ENCODE assay signal across 10 mouse cellular contexts in genomic region chr4:129709486-129710129, GRCm38 (mm10). TPM values are rescaled to one million over a fixed set of nuclear protein-coding genes. Genes with fewer than 3 reads are reported as not detected.
A peak's percentile ranks its signal among the peaks of the same experiment; 100 is the strongest.
DNase-seq lines count a peak whose midpoint lies in the region; ATAC-seq lines count a peak whose summit lies in the region.
"Had no signal": no experiment of that assay in that cellular context is flagged by ENCODE, and none has a peak within 500 bp of the region (broad histone marks: within the 10 kb centered on the region; RNA-seq: fewer than 3 reads in every experiment).

No protein-coding gene starts in this region.

- DNase-seq in embryonic facial prominence, embryonic 11.5 days (ENCODE audit: low spot score): no peak
- DNase-seq in embryonic facial prominence, embryonic 10.5 days (ENCODE audit: low spot score): no peak
- DNase-seq in layer of hippocampus, adult 11-12 months (ENCODE audit: low spot score): peak; percentile 47
- DNase-seq in layer of hippocampus, postnatal 25 days (ENCODE audit: extremely low spot score in 1 of 2, low spot score in 1 of 2): no peak
- DNase-seq in embryonic facial prominence, embryonic 14.5 days (ENCODE audit: low spot score): peak; percentile 70
- DNase-seq in ovary, postnatal 14 days (ENCODE audit: low spot score): no peak
- no peak for DNase-seq in urinary bladder, adult 18-20 months (ENCODE audit: low spot score in 2 of 2)
- DNase-seq: adrenal gland, postnatal 14 days had no signal

- no peak overlapping the region for H3K4me3 ChIP-seq in embryonic facial prominence, embryonic 11.5 days (ENCODE audit: low read depth, low read length)
- H3K4me3 ChIP-seq in embryonic facial prominence, embryonic 10.5 days: no peak overlapping the region
- H3K4me3 ChIP-seq in embryonic facial prominence, embryonic 14.5 days (ENCODE audit: low read depth, low read length): no peak overlapping the region
- no peak overlapping the region for H3K4me3 ChIP-seq in midbrain, embryonic 12.5 days
- H3K4me3 ChIP-seq: lung, embryonic 15.5 days had no signal

- ATAC-seq in embryonic facial prominence, embryonic 11.5 days (replicated peaks; ENCODE audit: insufficient number of reproducible peaks, low FRiP score, low TSS enrichment, low read depth): 0 out of 2 replicates have a peak, but pooled peaks have one; percentile 30
- ATAC-seq in embryonic facial prominence, embryonic 14.5 days (ENCODE audit: low read depth): peak; percentile 60; the same call in 1 of the 2 replicates
- peak; percentile 73 for ATAC-seq in midbrain, embryonic 12.5 days (ENCODE audit: low FRiP score, low read depth)

- no peak overlapping the region for H3K9ac ChIP-seq in embryonic facial prominence, embryonic 11.5 days (replicated peaks; ENCODE audit: low read length)
- H3K9ac ChIP-seq in embryonic facial prominence, embryonic 14.5 days (ENCODE audit: low read depth, low read length): no peak overlapping the region
- 0 out of 2 replicates have a peak overlapping the region, but pooled peaks have one; percentile 20 for H3K9ac ChIP-seq in midbrain, embryonic 12.5 days (replicated peaks)
- H3K9ac ChIP-seq: lung, embryonic 15.5 days had no signal

- no peak overlapping the region for H3K4me2 ChIP-seq in embryonic facial prominence, embryonic 11.5 days (ENCODE audit: low read depth, low read length)
- no peak overlapping the region for H3K4me2 ChIP-seq in embryonic facial prominence, embryonic 14.5 days (ENCODE audit: low read depth, low read length)
- peak overlapping the region; percentile 7; the same call in 1 of the 2 replicates for H3K4me2 ChIP-seq in midbrain, embryonic 12.5 days (replicated peaks)
- H3K4me2 ChIP-seq: lung, embryonic 15.5 days had no signal

- H3K27me3 ChIP-seq in embryonic facial prominence, embryonic 11.5 days (ENCODE audit: control insufficient read depth, insufficient read depth, low read length): no peaks in the 10 kb centered on the region
- no peaks in the 10 kb centered on the region for H3K27me3 ChIP-seq in embryonic facial prominence, embryonic 10.5 days (replicated peaks; ENCODE audit: low read depth, poor library complexity, severe bottlenecking)
- no peaks in the 10 kb centered on the region for H3K27me3 ChIP-seq in embryonic facial prominence, embryonic 14.5 days (replicated peaks; ENCODE audit: control insufficient read depth, insufficient read depth, low read length)
- no peaks in the 10 kb centered on the region for H3K27me3 ChIP-seq in midbrain, embryonic 12.5 days
- H3K27me3 ChIP-seq: lung, embryonic 15.5 days had no signal

- peaks cover 20% of the 10 kb centered on the region for H3K36me3 ChIP-seq in embryonic facial prominence, embryonic 11.5 days (replicated peaks; ENCODE audit: control insufficient read depth, insufficient read depth, low read depth, low read length)
- H3K36me3 ChIP-seq in embryonic facial prominence, embryonic 10.5 days (replicated peaks): peaks cover 100% of the 10 kb centered on the region
- H3K36me3 ChIP-seq in embryonic facial prominence, embryonic 14.5 days (ENCODE audit: control insufficient read depth, insufficient read depth, low read length): peaks cover 99% of the 10 kb centered on the region
- peaks cover 83% of the 10 kb centered on the region for H3K36me3 ChIP-seq in midbrain, embryonic 12.5 days

- H3K27ac ChIP-seq in embryonic facial prominence, embryonic 11.5 days (replicated peaks; ENCODE audit: low read depth, low read length): no peak overlapping the region
- no peak overlapping the region for H3K27ac ChIP-seq in embryonic facial prominence, embryonic 10.5 days (replicated peaks)
- H3K27ac ChIP-seq in embryonic facial prominence, embryonic 14.5 days (replicated peaks; ENCODE audit: low read depth, low read length): 0 out of 2 replicates have a peak overlapping the region, but pooled peaks have one; percentile 25
- H3K27ac ChIP-seq in midbrain, embryonic 12.5 days (replicated peaks): peak overlapping the region; percentile 88
- H3K27ac ChIP-seq: lung, embryonic 15.5 days had no signal

- WGBS in embryonic facial prominence, embryonic 11.5 days: 87% methylated on average over 8 of the region's 8 CpGs
- WGBS in embryonic facial prominence, embryonic 10.5 days: 86% methylated on average over 8 of the region's 8 CpGs
- WGBS in embryonic facial prominence, embryonic 14.5 days: 74% methylated on average over 8 of the region's 8 CpGs
- whole genome bisulfite sequencing in midbrain, embryonic 12.5 days: 62% methylated on average over 8 of the region's 8 CpGs

- no peaks in the 10 kb centered on the region for H3K4me1 ChIP-seq in embryonic facial prominence, embryonic 11.5 days (ENCODE audit: control insufficient read depth, insufficient read depth, low read length)
- H3K4me1 ChIP-seq in embryonic facial prominence, embryonic 10.5 days: no peaks in the 10 kb centered on the region
- no peaks in the 10 kb centered on the region for H3K4me1 ChIP-seq in embryonic facial prominence, embryonic 14.5 days (ENCODE audit: control insufficient read depth, insufficient read depth, low read length)
- H3K4me1 ChIP-seq in midbrain, embryonic 12.5 days: peaks cover 18% of the 10 kb centered on the region
- H3K4me1 ChIP-seq: lung, embryonic 15.5 days had no signal

- H3K9me3 ChIP-seq in embryonic facial prominence, embryonic 11.5 days (replicated peaks; ENCODE audit: control insufficient read depth, low read length): no peaks in the 10 kb centered on the region
- no peaks in the 10 kb centered on the region for H3K9me3 ChIP-seq in embryonic facial prominence, embryonic 10.5 days
- no peaks in the 10 kb centered on the region for H3K9me3 ChIP-seq in embryonic facial prominence, embryonic 14.5 days (ENCODE audit: control insufficient read depth, low read length)
- H3K9me3 ChIP-seq in midbrain, embryonic 12.5 days: no peaks in the 10 kb centered on the region
- H3K9me3 ChIP-seq: lung, embryonic 15.5 days had no signal

RNA-seq across cellular contexts. Expression of gene Tmem39b, which starts 13.0 kb away (rescaled TPM):
- 29.1 and 38.6 TPM in 2 replicates for polyA plus RNA-seq in embryonic facial prominence, embryonic 11.5 days (2014; fragmentation: Nextera tagmentation; extraction: Ambion mirVana)
- polyA plus RNA-seq in embryonic facial prominence, embryonic 10.5 days (2016; fragmentation: Nextera tagmentation; extraction: Ambion mirVana): 14.3 and 14.7 TPM in 2 replicates
- 10 to 100 TPM; 12.5 to 18.6 TPM for total RNA-seq in layer of hippocampus, postnatal 25 days (2021)
- polyA plus RNA-seq in embryonic facial prominence, embryonic 14.5 days (2014; fragmentation: Nextera tagmentation; extraction: Ambion mirVana): 22.1 and 25.0 TPM in 2 replicates
- polyA plus RNA-seq in midbrain, embryonic 12.5 days (2016; fragmentation: Nextera tagmentation; extraction: Ambion mirVana): 17.3 and 21.9 TPM in 2 replicates

RNA-seq across cellular contexts. Expression of gene Khdrbs1, which starts 32.5 kb away (rescaled TPM):
- 175 and 193 TPM in 2 replicates for polyA plus RNA-seq in embryonic facial prominence, embryonic 11.5 days (2014; fragmentation: Nextera tagmentation; extraction: Ambion mirVana)
- 156 and 166 TPM in 2 replicates for polyA plus RNA-seq in embryonic facial prominence, embryonic 10.5 days (2016; fragmentation: Nextera tagmentation; extraction: Ambion mirVana)
- total RNA-seq in layer of hippocampus, postnatal 25 days (2021): 10 to 100 TPM; 90.0 to 91.4 TPM
- 94.2 and 104 TPM in 2 replicates for polyA plus RNA-seq in embryonic facial prominence, embryonic 14.5 days (2014; fragmentation: Nextera tagmentation; extraction: Ambion mirVana)
- 224 and 239 TPM in 2 replicates for polyA plus RNA-seq in midbrain, embryonic 12.5 days (2016; fragmentation: Nextera tagmentation; extraction: Ambion mirVana)

RNA-seq across cellular contexts. Expression of gene Kpna6, which starts 37.0 kb away (rescaled TPM):
- polyA plus RNA-seq in embryonic facial prominence, embryonic 11.5 days (2014; fragmentation: Nextera tagmentation; extraction: Ambion mirVana): 12.5 and 13.3 TPM in 2 replicates
- 14.0 and 15.1 TPM in 2 replicates for polyA plus RNA-seq in embryonic facial prominence, embryonic 10.5 days (2016; fragmentation: Nextera tagmentation; extraction: Ambion mirVana)
- 10 to 100 TPM; 91.5 to 96.8 TPM for total RNA-seq in layer of hippocampus, postnatal 25 days (2021)
- polyA plus RNA-seq in embryonic facial prominence, embryonic 14.5 days (2014; fragmentation: Nextera tagmentation; extraction: Ambion mirVana): 14.1 and 14.8 TPM in 2 replicates
- 15.2 and 16.3 TPM in 2 replicates for polyA plus RNA-seq in midbrain, embryonic 12.5 days (2016; fragmentation: Nextera tagmentation; extraction: Ambion mirVana)

Comparison
In these comparisons a context has a peak if more than half of its experiments do, and no peak if none do; other contexts are left out.
1. DNase-seq: peak in layer of hippocampus, adult 11-12 months (single experiment) and embryonic facial prominence, embryonic 14.5 days (single experiment); none in embryonic facial prominence, embryonic 11.5 days (single experiment), embryonic facial prominence, embryonic 10.5 days (single experiment), layer of hippocampus, postnatal 25 days (0 of 2), ovary, postnatal 14 days (single experiment) and urinary bladder, adult 18-20 months (0 of 2).
2. H3K27ac ChIP-seq: peak in embryonic facial prominence, embryonic 14.5 days (single experiment) and midbrain, embryonic 12.5 days (single experiment); none in embryonic facial prominence, embryonic 11.5 days (single experiment) and embryonic facial prominence, embryonic 10.5 days (single experiment).
3. Peak in every context shown above with its lines, with median percentiles within 50 percentile points of each other: ATAC-seq.